Mouse (Mus musculus) heart, adult 10 weeks (tissue): Measurements from ENCODE around the gene Nr3c2. TPM values are rescaled to one million over a fixed set of nuclear protein-coding genes. Genes with fewer than 3 reads are reported as not detected.

ENCODE experiments used
- polyA plus RNA-seq: library from polyadenylated mRNA; stranded (reverse); fragments of 350-450 nt; fragmentation: Illumina TruSeq; extraction: RNeasy Lipid Tissue Mini Kit (QIAGEN cat#74804); gene quantifications from one replicate; pipeline ENCODE4 v1.2.3, GENCODE M21; 2014; ENCODE audit warnings: low read depth, low replicate concordance

Gene Nr3c2
- 10.6 TPM for polyA plus RNA-seq

GRCm38 (mm10) chr8:76899411-76900154, at the start of gene Nr3c2:
Gene Nr3c2, plus strand, starts transcription at chr8:76899442.

